Mouse (Mus musculus): ENCODE measurements at regions not wholly inside any gene's neighbourhood (a gene's known extent, or its start where the extent isn't known, plus 50 kb on each side); places are given as distances from the start of the nearest gene placed in this dataset.

GRCm38 (mm10) chr2:173334856-173335595 is 58.7 kb upstream of the Pmepa1 start:
- no peak for DNase-seq (ENCODE audit: low spot score in 2 of 2)

DNA sequence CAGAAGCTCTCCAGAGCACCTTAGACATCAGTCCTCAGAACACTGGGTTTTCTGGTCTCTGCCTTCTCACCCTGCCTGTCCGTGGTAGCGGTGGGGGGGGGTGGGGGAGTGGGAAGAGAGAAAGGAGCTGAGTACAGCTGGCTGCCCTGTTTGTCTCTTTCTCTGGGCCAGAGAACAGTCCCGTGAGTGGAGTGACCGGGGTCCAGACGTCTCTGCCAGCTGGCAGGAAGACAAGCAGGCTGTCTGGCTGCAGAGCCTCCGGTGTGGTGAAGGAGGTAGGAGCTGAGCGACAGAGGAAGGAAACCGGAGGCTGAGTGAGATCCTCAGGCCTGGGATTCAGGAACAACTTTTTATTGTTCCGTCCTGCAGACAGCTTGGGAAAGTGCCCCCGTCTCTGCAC is 59.5 kb upstream of the Pmepa1 start:
- no peak for DNase-seq (ENCODE audit: low spot score in 2 of 2)

GRCm38 (mm10) chr2:173337666-173338065 is 61.3 kb upstream of the Pmepa1 start:
- DNase-seq (ENCODE audit: low spot score in 2 of 2): no peak

DNA sequence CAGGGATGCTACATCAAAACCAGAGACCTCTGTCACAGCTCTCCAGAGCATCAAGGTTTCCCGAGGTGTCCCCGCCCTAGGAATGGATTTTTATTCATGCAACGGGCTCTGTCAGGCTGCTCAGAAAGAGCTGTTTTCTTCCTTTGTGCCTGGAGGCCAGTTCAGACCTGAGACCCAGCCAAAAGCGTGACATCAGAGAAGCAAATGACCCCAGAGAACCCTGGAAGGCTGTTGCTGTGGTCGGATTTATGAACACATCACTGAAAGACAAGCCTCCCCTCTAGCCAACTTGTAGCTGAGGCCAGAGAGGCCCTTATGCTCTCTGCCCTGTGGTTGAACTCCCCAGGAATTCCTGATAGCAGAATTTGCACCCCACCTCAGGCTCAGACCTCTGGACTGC is 62.3 kb upstream of the Pmepa1 start:
- no peak for DNase-seq (ENCODE audit: low spot score in 2 of 2)

DNA sequence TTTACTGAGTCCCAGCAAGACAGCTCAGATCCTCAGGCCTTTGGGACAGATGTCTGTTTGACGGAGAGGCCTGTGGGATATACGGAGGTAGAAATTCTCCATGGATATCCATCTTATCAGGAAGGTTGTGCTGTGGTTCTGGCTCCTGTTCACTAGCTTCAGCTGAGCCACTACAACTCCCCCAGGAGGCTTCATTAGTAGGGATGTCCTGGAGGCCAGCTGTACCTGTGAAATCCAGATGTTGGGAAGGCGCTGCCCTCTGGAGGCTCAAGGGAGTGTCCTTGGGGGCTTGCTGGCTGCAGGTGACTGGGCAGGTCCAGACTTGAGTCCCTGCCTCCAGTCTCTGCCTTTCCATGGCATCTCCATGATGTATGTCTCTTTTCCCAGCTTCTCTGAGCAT is 62.9 kb upstream of the Pmepa1 start:
- no peak for DNase-seq (ENCODE audit: low spot score in 2 of 2)

- DNase-seq (ENCODE audit: low spot score in 2 of 2): peak in 1 of 2 experiments; percentile 57
Observed at GRCm38 (mm10) chr2:173340044-173340601, 63.8 kb upstream of the Pmepa1 start.

GRCm38 (mm10) chr2:173342605-173343260 is 66.4 kb upstream of the Pmepa1 start:
- DNase-seq (ENCODE audit: low spot score in 2 of 2): no peak

GRCm38 (mm10) chr2:173343665-173344064 is 67.3 kb upstream of the Pmepa1 start:
- DNase-seq (ENCODE audit: low spot score in 2 of 2): no peak

GRCm38 (mm10) chr2:173344221-173344620 is 67.9 kb upstream of the Pmepa1 start:
- no peak for DNase-seq (ENCODE audit: low spot score in 2 of 2)

GRCm38 (mm10) chr2:173347341-173347740 is 71.0 kb upstream of the Pmepa1 start:
- no peak for DNase-seq (ENCODE audit: low spot score in 2 of 2)

- DNase-seq (ENCODE audit: low spot score in 2 of 2): no peak
Observed at GRCm38 (mm10) chr2:173348757-173349156, 72.4 kb upstream of the Pmepa1 start.

DNA sequence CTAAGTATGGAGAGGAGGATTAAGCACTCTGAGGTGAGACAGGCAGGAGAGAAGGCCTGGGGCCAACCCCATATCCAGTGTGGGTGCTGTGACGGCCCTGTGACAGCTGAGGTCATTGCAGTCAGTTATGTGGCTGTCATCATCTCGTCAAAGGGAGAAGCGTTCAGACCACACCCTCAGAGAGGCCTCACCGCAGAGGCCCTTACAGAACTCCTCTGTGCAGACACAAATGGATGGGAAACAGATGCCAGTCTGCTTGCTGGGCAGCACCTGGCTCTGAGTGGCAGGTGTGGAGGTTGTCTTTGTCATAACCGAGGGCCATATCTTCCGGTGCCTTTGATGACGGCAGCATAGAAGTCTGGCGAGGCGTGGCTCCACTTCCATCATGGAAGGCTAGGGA is 73.2 kb upstream of the Pmepa1 start:
- peak in 1 of 2 experiments; percentile 57 for DNase-seq (ENCODE audit: low spot score in 2 of 2)

DNA sequence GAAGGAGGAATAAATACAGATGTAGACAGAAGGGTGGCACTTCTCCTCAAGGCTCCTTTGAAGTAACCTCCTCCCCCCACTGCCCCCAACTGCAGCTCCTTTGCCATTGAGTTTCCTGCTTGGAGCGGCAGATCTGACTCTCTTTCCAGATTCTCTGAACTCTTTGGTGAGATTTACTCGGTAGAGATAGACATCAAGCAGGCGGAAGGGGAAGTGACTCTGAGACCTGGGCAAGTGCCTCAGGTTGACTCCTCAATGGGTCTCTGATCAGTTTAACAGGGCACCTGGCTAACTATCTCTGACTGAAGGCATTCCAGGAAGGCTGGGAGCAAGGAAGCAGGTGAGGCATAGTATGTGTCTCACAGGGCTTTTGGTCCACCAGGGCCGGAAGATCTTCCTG is 73.6 kb upstream of the Pmepa1 start:
- no peak for DNase-seq (ENCODE audit: low spot score in 2 of 2)

GRCm38 (mm10) chr2:173350405-173350804 is 74.1 kb upstream of the Pmepa1 start:
- peak in 1 of 2 experiments; percentile 53 for DNase-seq (ENCODE audit: low spot score in 2 of 2)

DNA sequence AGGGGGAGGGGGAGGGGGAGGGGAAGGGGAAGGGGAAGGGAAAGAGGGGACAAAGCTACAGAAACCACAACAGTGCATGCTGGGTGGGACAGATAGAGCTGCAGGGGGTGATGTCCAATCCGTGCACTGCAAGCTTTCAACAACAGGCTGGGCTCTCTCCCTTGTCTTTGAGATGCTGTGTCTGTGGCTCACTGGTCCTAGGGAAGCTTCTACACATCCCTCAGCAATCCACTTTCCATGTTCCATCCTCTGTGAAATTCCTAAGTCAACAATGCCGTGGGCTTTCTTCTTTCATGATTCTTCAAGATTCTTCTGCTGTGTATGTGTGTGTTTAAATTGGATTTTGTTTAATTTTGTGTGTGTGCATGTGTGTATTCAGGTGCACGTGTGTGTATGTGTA is 74.5 kb upstream of the Pmepa1 start:
- no peak for DNase-seq (ENCODE audit: low spot score in 2 of 2)

DNA sequence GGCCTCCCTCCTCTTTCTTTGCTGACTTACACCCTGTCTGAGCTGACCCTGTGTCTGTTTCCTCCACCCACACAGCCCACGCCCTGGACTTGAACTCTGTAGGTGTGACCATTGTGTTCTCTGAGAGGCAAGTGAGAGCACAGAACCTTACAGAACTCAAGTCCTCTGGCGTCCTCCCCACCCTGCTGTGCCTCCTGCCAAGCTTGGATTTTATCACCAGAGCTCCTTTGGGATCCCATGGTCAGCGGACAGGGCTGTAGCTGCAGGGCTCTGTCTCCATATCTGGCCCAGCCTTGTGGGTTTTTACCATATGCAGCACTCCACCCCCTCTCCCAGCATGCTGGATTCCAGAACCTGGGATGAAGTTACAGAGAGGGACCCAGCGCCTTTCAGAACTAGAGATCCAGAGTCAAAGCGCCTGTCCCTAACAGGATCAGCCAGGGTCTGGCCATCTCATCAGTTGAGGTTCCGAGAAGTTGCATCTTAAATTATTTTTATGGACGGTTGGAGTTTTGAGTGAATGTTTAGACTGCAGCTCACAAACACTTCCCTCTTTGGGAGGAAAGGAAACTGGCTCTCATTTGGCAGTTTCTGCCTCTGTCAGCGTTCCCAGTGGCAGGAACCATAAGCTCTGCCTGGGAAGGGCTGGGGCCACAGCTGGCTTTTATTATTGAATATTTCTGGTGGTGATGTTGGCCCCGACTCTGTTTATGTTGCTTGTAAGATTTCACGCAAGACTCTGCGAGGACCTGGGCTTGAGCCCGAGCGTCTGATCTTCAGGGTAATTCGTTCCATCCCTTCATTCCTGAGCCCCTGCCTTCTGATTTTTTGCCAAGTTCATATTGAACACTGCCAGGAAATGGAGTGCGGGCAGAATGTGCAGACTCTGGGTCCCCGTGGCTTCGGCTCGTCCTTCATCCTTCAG is 75.8 kb upstream of the Pmepa1 start:
- no peak for DNase-seq (ENCODE audit: low spot score in 2 of 2)

DNA sequence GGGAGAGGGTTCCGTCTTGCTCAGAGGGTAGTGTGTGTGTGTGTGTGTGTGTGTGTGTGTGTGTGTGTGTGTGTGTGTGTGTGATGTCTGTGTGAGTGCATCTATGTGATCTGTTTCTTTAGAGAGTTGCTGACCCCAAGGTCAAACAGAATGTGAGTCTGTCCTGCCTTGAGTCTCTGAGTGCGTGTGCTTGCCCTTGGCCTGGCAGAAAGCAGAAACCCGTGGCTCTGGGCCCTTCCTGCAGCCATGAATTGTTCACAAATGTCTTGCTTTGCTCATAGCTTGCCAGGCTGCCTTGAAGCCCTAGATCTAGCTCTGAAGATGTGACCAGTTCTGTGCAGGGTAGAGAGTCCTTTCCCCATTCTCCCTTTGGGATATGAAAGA is 76.4 kb upstream of the Pmepa1 start:
- DNase-seq (ENCODE audit: low spot score in 2 of 2): no peak

- no peak for DNase-seq (ENCODE audit: low spot score in 2 of 2)
Observed at GRCm38 (mm10) chr2:173353435-173354241, 77.3 kb upstream of the Pmepa1 start.

GRCm38 (mm10) chr2:173356786-173357185 is 80.5 kb upstream of the Pmepa1 start:
- no peak for DNase-seq (ENCODE audit: low spot score in 2 of 2)

DNA sequence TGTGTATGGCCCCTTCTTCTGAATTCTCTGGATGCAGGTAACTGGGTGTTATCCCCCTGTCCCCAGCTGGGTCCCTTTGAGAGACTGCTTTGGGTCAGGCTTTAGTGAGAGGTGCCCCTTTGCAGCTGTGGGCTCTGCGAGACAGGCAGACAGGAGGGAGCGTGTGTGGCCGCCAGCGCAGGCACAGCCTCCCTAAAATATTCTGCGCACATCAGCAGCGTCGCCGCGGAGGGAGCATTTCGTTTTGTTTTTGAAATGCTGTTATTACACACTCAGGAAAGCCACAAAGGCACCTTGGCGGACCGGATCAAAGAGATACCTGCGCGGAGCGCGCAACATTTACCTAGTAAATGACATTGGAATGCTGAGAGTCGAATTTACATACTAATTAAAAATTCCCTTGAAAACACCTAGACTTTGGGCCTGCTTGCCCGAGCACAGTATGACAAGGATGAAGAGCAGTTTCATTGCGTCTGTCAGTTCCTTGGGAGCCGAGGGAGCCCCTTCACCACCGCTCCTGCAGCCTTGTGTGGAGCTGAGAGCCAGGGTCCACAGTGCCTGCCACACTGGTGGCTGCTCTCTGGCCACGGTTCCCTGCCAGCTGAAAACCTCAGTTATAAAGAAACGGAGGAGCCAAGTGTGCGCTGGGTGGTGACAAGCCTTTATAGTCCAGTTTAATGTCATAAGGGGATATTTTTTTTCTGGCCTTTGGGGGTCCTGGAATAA is 89.3 kb upstream of the Pmepa1 start:
- DNase-seq (ENCODE audit: low spot score in 2 of 2): no peak

DNA sequence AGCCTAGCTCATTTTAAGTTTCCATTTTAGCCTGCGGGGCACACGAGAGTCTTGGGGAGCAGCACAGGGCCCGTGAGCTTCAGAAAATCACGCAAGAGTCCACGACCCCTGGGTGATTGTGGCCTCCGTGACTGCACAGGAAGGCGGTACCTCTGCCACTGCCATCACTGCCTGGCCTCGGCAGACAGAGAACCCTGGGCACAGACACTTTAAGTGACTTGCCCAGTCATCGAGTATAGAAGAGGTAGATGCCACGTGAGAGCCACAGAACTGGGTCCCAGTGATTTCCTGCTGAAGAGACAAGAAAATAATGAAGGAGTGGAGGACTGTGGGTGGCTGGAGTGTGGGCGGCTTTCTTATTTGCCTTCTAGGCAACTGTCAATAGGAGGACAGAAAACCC is 90.4 kb upstream of the Pmepa1 start:
- DNase-seq (ENCODE audit: low spot score in 2 of 2): peak in 1 of 2 experiments; percentile 53
